Mouse (Mus musculus) ES-CJ7 (cell line): ENCODE measurements around the gene Tdrd3.
A peak's percentile ranks its signal among the peaks of the same experiment; 100 is the strongest.

Experiments
- DNase-seq: peaks from one replicate; pipeline ENCODE4 v3.0.0; 2011; ENCODE audit warnings: low read depth, low spot score

Tdrd3 gene

DNA sequence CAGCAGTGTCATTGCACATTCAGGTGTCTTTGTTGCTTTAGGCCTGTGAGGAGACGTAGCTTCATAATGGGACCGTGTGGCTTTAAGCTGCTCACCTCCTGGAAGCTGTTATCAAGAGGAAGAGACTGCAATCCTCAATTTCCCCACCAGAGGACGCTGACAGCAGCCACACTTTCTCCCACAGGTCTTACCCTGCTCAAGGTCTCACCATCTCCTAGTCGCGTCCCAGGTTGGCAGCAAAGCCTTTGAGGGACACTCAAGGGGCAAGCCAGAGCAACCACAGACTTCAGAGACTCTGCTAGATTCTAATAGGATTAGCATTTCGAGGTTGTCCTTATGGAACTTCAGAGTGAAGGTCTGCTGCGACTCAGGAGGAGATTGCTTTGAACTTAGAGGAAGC is 149.8 kb downstream of the Tdrd3 start:
- DNase-seq: peak; percentile 52

DNA sequence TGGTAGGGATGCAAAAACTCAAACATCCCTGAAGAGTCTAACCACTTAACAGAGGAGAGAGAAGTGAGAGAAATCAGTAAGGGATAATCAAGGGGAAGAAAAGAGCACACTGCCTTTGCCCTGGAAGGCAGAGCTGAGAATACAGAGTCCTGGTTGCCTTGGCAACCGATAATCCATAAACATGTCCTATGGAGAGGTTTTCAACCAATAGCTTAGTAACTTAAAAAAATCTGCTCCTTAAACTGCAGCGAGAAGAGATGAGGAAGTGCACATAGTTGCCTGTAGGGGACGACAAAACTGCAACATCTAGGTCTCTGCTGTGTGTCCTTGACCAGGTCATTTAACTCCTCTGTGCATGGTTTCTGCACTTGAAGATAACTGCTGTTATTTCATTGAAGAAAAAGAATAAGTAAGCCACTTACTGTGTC is 150.6 kb downstream of the Tdrd3 start:
- DNase-seq: peak; percentile 71

DNA sequence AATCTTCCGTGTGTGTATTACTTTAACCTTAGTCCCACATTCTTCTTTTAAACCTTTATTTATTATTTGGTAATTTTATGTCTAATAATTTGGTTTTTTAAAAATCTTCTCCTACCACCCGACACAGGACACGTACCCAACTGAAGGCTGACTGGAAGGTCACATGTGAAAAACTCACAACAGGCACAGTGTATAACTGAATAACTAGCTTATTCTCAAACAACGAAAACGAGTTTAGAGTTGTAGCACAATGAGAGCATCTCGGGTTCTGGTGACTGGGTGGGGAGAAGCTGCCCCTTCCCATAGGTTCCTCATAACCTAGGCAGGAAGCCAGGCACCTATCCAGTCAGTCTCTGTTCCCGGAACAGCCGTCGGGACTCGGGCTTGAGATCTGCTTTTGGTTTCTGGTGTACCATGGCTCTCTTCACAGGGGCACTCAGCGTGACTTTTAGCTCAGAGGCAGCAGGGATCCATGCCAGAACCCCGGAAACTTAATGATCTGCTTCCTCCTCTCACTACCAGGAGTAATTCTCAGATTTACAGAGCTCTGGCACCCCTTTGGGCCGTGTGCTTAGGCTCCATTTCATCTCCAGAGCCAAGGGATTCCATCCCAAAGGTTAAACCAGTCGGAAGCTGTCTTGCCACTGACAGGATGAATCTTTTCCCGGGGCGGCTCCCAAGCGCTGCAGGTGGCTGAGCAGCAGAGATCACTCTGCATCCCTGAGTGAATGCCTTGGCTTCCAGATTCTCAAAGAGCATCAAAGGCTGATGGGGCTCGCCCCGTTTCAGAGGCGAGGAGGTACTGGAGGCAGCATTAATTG is 151.4 kb downstream of the Tdrd3 start:
- DNase-seq: peak; percentile 65

DNA sequence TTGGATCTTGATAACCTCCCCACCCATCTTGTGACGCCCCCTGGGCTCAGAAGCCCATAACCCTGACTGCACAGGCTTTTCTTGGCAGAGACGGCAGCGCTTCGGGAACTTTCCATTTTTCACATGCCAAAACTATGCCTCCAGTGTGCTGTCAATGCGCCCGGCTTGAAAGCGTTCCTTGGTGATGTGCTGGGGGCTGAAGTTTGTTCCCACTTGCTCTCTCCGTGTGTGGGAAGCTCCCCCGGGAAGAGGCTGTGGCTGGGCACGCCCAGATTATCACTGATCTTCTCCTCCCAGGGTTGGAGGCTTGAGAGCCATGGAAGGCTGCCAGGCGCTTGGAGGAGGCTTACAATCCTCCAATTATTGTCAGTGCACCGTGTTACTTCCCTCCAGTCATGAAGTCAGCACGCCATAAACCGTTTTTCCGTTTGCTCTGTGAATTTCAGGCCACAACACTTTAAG is 152.0 kb downstream of the Tdrd3 start:
- DNase-seq: no peak

DNA sequence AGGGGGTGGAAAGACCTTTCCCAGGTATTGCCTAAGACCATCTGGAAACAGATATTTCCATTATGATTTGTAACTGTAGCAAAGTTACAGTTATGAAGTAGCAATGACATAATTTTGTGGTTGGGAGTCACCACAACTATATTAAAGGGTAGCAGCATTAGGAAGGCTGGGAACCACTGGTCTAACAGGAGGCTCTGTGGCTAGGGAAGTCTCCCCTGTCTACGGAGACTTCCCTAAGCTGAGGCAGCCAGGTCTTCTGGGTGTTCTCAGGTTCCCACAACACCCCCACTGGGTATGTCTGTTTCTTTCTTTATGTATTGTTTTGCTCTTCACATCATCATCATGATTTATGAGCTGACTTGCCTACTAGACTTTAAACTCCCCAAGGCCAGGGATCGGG is 153.0 kb downstream of the Tdrd3 start:
- no peak for DNase-seq

DNA sequence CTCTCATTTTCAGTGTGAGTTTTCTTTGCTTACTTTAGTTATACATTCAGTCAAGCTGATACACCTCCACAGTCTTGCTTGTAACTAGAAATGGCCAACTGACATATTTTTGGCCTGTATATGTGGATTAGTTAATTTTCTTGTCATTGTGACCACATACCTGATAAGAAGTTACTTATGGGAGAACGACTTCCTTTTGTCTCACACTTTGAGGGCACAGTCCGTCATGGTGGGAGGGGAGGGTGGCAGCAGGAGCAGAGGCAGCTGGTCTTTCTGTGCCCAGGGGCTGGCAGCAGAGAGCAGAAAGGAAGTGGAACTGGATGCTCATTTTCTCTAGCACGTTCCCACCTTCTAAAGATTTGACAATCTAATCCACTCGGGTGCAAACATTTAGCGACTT is 156.0 kb downstream of the Tdrd3 start:
- DNase-seq: no peak

DNA sequence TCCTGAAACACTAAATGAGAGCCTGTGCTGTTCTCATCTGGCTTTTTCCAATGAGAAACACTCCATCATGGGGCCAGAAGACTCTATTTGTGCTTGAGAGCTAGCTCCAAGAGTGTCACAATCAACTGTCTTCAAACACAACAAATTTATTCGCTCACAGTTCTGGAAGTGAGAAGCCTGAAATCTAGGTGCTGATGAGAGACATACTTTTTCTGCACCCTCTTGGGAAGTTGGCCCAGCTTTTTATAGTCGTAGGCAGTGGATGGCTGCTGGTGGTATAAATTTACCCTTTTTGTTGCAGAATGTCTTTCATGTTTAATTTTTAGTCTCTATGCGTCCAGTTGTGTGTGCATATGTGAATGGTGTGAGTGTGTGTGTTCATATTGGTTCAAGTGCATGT is 166.2 kb downstream of the Tdrd3 start:
- no peak for DNase-seq
